Mouse (Mus musculus) small intestine, adult 2 months (tissue): ENCODE data around the gene Isoc2b. TPM values are rescaled to one million over a fixed set of nuclear protein-coding genes. Genes with fewer than 3 reads are reported as not detected.
"Not testable (repeated sequence)": the region's sequence is repeated elsewhere in the genome, so short reads cannot be mapped to it uniquely, and the experiment has no call there.

ENCODE experiments used
- H3K27ac ChIP-seq: fragments of 200-500 bp; 2 replicates; pipeline ENCODE4 v1.5.1; 2012; ENCODE audit warnings: low read depth, low read length, control low read depth, inconsistent platforms; ENCODE audit not compliant: insufficient read depth
- H3K27me3 ChIP-seq: fragments of 200-500 bp; 2 replicates; pipeline ENCODE4 v1.6.1; 2012; ENCODE audit warnings: mild to moderate bottlenecking, moderate library complexity, low read length, inconsistent platforms; ENCODE audit not compliant: control insufficient read depth, insufficient read depth
- H3K36me3 ChIP-seq: fragments of 200-500 bp; 2 replicates; pipeline ENCODE4 v1.6.1; 2012; ENCODE audit warnings: mild to moderate bottlenecking, low read length, control low read depth, inconsistent platforms; ENCODE audit not compliant: control insufficient read depth, insufficient read depth
- H3K4me1 ChIP-seq: fragments of 200-500 bp; 2 replicates; pipeline ENCODE4 v1.6.1; 2012; ENCODE audit warnings: low read length, inconsistent platforms, mixed read lengths; ENCODE audit not compliant: control insufficient read depth, insufficient read depth, insufficient read length
- H3K4me3 ChIP-seq: fragments of 200-500 bp; 2 replicates; pipeline ENCODE4 v1.5.1; 2012; ENCODE audit warnings: low read depth, mild to moderate bottlenecking, control low read depth, inconsistent platforms, low read length, moderate library complexity
- CTCF ChIP-seq: fragments of 200-500 bp; IDR thresholded peaks from 2 replicates; pipeline ENCODE4 v1.5.1; 2012; ENCODE audit warnings: low read depth, mild to moderate bottlenecking, control low read depth, inconsistent platforms, low read length, moderate library complexity, mixed read lengths; ENCODE audit not compliant: insufficient replicate concordance, insufficient read length; ENCODE audit errors: extremely low read depth
- POLR2A ChIP-seq: fragments of 200-500 bp; IDR thresholded peaks from 2 replicates; pipeline ENCODE4 v1.6.1; 2012; ENCODE audit warnings: low read depth, mild to moderate bottlenecking, control low read depth, inconsistent platforms, low read length, moderate library complexity
- WGBS: fragments of 180-500 bp; shearing (Covaris S2); methylation state at CpG from one replicate; pipeline ENCODE4 v1.1.7; 2018; 5-methylcytosine and 5-hydroxymethylcytosine counted together
- polyA plus RNA-seq: library from polyadenylated mRNA; depleted of rRNA; stranded (reverse); fragments of >200 nt; gene quantifications from 2 replicates; pipeline ENCODE4 v1.2.3, GENCODE M21; 2012

The Isoc2b gene
- polyA plus RNA-seq, 1 experiment = 18.9 TPM

DNA sequence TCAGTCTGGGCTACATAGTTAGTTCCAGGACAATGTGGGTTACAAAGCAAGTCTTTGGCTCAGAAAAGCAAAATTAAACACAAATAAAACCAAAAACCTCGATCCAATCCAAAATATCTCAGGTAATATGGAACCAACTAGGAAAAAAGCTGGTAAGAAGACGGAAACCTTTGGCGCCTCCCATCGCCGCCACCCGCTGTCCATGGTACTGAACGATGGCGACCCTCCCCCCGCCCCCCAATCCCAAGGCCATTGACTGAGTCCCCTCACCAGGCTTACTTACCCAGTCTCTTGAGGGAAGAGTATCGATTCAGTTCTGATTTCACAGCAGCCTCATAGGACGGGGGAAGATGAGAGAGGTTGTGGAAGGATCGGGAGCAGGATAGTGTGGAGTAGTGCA, 39.6 kb downstream of the Isoc2b start:
- no peak overlapping the region for H3K4me3 ChIP-seq
- 23% methylated on average over 12 of the region's 12 CpGs for WGBS
- H3K4me1 ChIP-seq = no peaks in the 10 kb centered on the region
- no peak overlapping the region for H3K27ac ChIP-seq
- H3K36me3 ChIP-seq = no peaks in the 10 kb centered on the region
- H3K27me3 ChIP-seq = no peaks in the 10 kb centered on the region
- TF ChIP-seq POLR2A (no peak), CTCF (no peak)

GRCm38 (mm10) chr7:4825365-4825764, 44.7 kb downstream of the Isoc2b start:
- H3K27ac ChIP-seq = no peak overlapping the region
- H3K4me1 ChIP-seq = no peaks in the 10 kb centered on the region
- H3K4me3 ChIP-seq = no peak overlapping the region
- H3K27me3 ChIP-seq = no peaks in the 10 kb centered on the region
- TF ChIP-seq CTCF (no peak), POLR2A (no peak)
- H3K36me3 ChIP-seq = no peaks in the 10 kb centered on the region
- WGBS = 48% methylated on average over 4 of the region's 4 CpGs

GRCm38 (mm10) chr7:4822162-4822907, 47.7 kb downstream of the Isoc2b start:
- 65% methylated on average over 6 of the region's 6 CpGs for WGBS
- no peaks in the 10 kb centered on the region for H3K36me3 ChIP-seq
- H3K27me3 ChIP-seq = no peaks in the 10 kb centered on the region
- TF ChIP-seq CTCF (no peak), POLR2A (no peak)
- no peak overlapping the region for H3K4me3 ChIP-seq
- H3K4me1 ChIP-seq = no peaks in the 10 kb centered on the region; the same call in 1 of the 2 replicates
- no peak overlapping the region for H3K27ac ChIP-seq

- TF ChIP-seq POLR2A = no peak
- no peak for TF ChIP-seq CTCF
- no peaks in the 10 kb centered on the region; the same call in 1 of the 2 replicates for H3K4me1 ChIP-seq
- no peaks in the 10 kb centered on the region for H3K36me3 ChIP-seq
- H3K27me3 ChIP-seq = no peaks in the 10 kb centered on the region
- H3K4me3 ChIP-seq = no peak overlapping the region
- no peak overlapping the region for H3K27ac ChIP-seq
- 86% methylated on average over 4 of the region's 4 CpGs for WGBS
These were observed 48.4 kb downstream of the Isoc2b start for GRCm38 (mm10) chr7:4821690-4822089.

- not testable (repeated sequence) for H3K36me3 ChIP-seq, H3K4me1 ChIP-seq, H3K27me3 ChIP-seq, H3K27ac ChIP-seq, H3K4me3 ChIP-seq
- 91% methylated on average over 7 of the region's 7 CpGs for WGBS
These were observed 49.1 kb downstream of the Isoc2b start for GRCm38 (mm10) chr7:4820925-4821324.

DNA sequence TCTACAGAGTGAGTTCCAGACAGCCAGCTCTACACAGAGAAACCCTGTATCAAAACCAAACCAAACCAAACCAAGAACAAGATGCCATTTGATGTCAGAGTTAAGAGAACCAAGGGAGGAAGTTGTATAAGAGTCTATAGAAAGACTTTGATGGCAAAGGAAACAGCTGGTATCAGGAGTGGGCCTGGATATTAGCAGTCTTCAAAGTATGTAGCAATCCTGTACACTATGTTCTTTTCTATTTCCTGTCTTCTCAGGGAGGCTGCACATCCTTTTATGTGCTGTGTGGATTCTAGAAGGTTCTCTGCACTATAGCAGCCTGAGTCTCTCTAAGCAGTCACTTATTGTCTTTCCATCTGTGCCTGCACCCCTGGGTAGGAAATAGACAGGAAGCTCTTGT, 53.5 kb downstream of the Isoc2b start:
- H3K27me3 ChIP-seq = no peaks in the 10 kb centered on the region
- no peak overlapping the region for H3K4me3 ChIP-seq
- H3K36me3 ChIP-seq = no peaks in the 10 kb centered on the region
- H3K27ac ChIP-seq = no peak overlapping the region
- H3K4me1 ChIP-seq = no peaks in the 10 kb centered on the region; the same call in 1 of the 2 replicates
- no peak for TF ChIP-seq POLR2A
- no peak for TF ChIP-seq CTCF

DNA sequence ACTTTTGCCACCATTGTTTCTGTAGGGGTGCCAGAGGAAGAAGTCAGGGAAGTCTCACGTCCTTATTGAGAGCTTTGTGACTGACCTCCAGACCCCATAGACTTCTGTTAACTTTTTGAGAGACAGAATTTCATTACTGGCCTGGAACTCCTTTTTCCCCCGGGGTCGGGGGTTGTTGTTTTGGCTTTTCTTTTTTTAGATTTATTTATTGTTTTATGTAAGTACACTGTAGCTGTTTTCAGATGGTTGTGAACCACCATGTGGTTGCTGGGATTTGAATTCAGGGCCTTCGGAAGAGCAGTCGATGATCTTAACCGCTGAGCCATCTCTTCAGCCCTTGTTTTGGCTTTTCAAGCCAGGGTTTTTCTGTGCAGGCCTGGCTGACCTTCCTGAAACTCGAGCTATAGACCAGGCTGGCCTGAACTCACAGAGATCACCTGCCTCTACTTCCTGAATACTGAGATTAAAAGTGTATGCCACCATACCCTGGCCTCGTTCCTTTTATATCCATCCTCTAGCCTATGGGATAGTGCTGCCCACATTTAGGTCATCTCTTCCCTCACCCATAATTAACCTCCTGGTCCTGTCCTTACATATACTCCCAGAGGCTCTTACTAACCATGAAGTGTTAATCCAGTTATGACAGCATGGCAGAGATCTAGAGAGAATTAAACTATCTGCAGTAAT, 56.8 kb downstream of the Isoc2b start:
- no peaks in the 10 kb centered on the region for H3K27me3 ChIP-seq
- peaks cover 13% of the 10 kb centered on the region for H3K36me3 ChIP-seq
- no peaks in the 10 kb centered on the region; the same call in 1 of the 2 replicates for H3K4me1 ChIP-seq
- TF ChIP-seq POLR2A = no peak
- TF ChIP-seq CTCF = no peak
- peak overlapping the region; percentile 61 for H3K4me3 ChIP-seq
- peak overlapping the region; percentile 90 for H3K27ac ChIP-seq
- 10% methylated on average over 8 of the region's 8 CpGs for WGBS
